Mouse (Mus musculus): ENCODE measurements at regions not wholly inside any gene's neighbourhood (a gene's known extent, or its start where the extent isn't known, plus 50 kb on each side); places are given as distances from the start of the nearest gene placed in this dataset.

DNA sequence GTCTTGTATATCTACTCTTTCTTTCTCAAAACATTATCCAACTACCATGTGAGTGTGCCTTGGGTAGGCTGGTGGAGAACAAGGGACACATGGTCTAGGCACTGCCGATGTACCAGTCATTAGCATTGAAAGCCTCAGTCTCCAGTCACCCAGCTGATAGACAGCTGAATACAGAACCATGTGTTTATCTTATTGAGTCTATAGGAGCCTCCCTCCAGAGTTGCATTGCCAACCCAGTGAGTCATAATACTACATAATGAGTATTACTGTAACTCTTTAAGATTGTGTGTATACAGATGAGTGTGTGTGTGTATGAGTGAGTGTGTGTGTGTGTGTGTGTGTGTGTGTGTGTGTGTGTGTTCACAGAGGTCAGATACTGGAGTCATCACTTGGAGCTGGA lies 110.9 kb upstream of the Ralgapa2 start:
- TF ChIP-seq GATA1 (IDR thresholded peaks at IDR 0.05; ENCODE audit: borderline replicate concordance, low read length), result no peak
- TF ChIP-seq FLI1 (IDR thresholded peaks at IDR 0.05; ENCODE audit: low read length), result no peak

Measured in megakaryocyte, embryonic 14.5 days (primary cell).